Mouse (Mus musculus) c-Kit-positive CD71-positive TER-119-negative erythroid progenitor cells, embryonic 14.5 days (primary cell): ENCODE results near the gene Ldlrap1.
A peak's percentile ranks its signal among the peaks of the same experiment; 100 is the strongest.

Experiments
- DNase-seq: peaks from one replicate; pipeline ENCODE4 v3.0.0-alpha.2; 2013; ENCODE audit warnings: low read depth

The Ldlrap1 gene

GRCm38 (mm10) chr4:134704590-134704989 is 63.2 kb downstream of the Ldlrap1 start:
- DNase-seq, result no peak

GRCm38 (mm10) chr4:134703835-134704546 is 63.8 kb downstream of the Ldlrap1 start, which contains the start of gene Man1c1:
Gene Man1c1, minus strand, starts transcription at chr4:134704290.
- peak; percentile 85 for DNase-seq

GRCm38 (mm10) chr4:134702981-134703834 is 64.6 kb downstream of the Ldlrap1 start:
- no peak for DNase-seq

GRCm38 (mm10) chr4:134701934-134702333 is 65.9 kb downstream of the Ldlrap1 start:
- DNase-seq, result no peak

GRCm38 (mm10) chr4:134700911-134701310 is 66.9 kb downstream of the Ldlrap1 start:
- no peak for DNase-seq

- DNase-seq, result no peak
Observed at GRCm38 (mm10) chr4:134693202-134693940, 74.5 kb downstream of the Ldlrap1 start.

- DNase-seq, result no peak
Observed at GRCm38 (mm10) chr4:134692388-134692787, 75.4 kb downstream of the Ldlrap1 start.
